In the genomic region with DNA sequence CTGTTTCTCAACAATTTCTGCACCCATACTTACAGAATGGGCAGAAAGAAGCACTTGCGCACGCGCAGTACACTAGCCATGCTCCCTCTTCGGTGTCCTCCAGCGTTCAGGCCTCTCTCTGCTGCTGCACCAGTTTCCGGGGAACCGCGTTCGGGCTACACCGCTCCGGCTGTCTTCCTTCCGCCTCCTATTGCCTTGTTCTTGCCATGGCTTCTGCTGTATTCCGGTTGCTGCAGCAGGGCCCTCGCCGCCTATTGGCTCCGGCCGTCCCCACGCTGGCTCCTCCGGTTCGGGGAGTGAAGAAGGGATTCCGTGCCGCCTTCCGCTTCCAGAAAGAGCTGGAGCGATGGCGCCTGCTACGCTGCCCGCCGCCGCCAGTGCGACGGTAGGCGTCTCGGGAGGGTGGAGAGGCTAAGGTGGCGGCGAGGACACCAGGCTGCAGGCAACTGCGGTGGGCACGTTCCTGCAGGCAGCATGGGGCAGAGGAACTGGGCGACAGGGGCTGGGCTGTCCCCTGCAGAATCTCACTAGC, we compare ENCODE assay signal across 8 mouse cellular contexts. TPM values are rescaled to one million over a fixed set of nuclear protein-coding genes. Genes with fewer than 3 reads are reported as not detected.
DNase-seq lines count a peak whose midpoint lies in the region; ATAC-seq and TF ChIP-seq lines count a peak whose summit lies in the region.

A gene (plus strand): TSS at position 92 of the 532 bp plus-strand sequence.
A gene (minus strand): TSS at position 217 of the 532 bp plus-strand sequence.

- under 1% methylated on average over 38 of the region's 38 CpGs for WGBS in embryonic facial prominence, embryonic 13.5 days
- WGBS in kidney, adult 2 months = under 1% methylated on average over 38 of the region's 38 CpGs
- WGBS in limb, embryonic 12.5 days = under 1% methylated on average over 38 of the region's 38 CpGs
- WGBS in midbrain, embryonic 15.5 days = under 1% methylated on average over 38 of the region's 38 CpGs
- WGBS in spleen, adult 2 months = under 1% methylated on average over 38 of the region's 38 CpGs

- 0 out of 2 replicates have a peak, but pooled peaks cover 2% of the 10 kb centered on the region for H3K4me1 ChIP-seq in embryonic facial prominence, embryonic 13.5 days
- H3K4me1 ChIP-seq in kidney, adult 2 months (ENCODE audit: control insufficient read depth, insufficient read depth, low read length) = no peaks in the 10 kb centered on the region
- H3K4me1 ChIP-seq in limb, embryonic 12.5 days (replicated peaks) = no peaks in the 10 kb centered on the region; the same call in 1 of the 2 replicates
- H3K4me1 ChIP-seq in midbrain, embryonic 15.5 days = peaks cover 14% of the 10 kb centered on the region
- H3K4me1 ChIP-seq in spleen, adult 2 months (ENCODE audit: control insufficient read depth, insufficient read depth, insufficient read length) = peaks cover 2% of the 10 kb centered on the region; the same call in 1 of the 2 replicates

- peak within 1 kb of the TSS; percentile 92 for H3K9ac ChIP-seq in embryonic facial prominence, embryonic 13.5 days
- peak within 1 kb of the TSS; percentile 86 for H3K9ac ChIP-seq in limb, embryonic 12.5 days (replicated peaks)
- H3K9ac ChIP-seq in midbrain, embryonic 15.5 days = peak within 1 kb of the TSS; percentile 97

- peak; percentile 93 for DNase-seq in 3134 (ENCODE audit: extremely low read depth, insufficient read length, low spot score)
- DNase-seq in adrenal gland, postnatal 36 days = peak; percentile 95 to 98
- peak; percentile 97 to 100 for DNase-seq in heart, adult 18-20 months
- DNase-seq in kidney, adult 2 months = peak; percentile 99
- DNase-seq in spleen, adult 2 months (ENCODE audit: low read depth in 1 of 2, low spot score in 2 of 2) = peak; percentile 91

- peak within 1 kb of the TSS; percentile 63 for H3K4me2 ChIP-seq in embryonic facial prominence, embryonic 13.5 days
- peak within 1 kb of the TSS; percentile 64 for H3K4me2 ChIP-seq in limb, embryonic 12.5 days
- H3K4me2 ChIP-seq in midbrain, embryonic 15.5 days = peak within 1 kb of the TSS; percentile 59

- peak within 1 kb of the TSS; percentile 89 for H3K27ac ChIP-seq in embryonic facial prominence, embryonic 13.5 days
- H3K27ac ChIP-seq in kidney, adult 2 months (ENCODE audit: insufficient read depth, low read depth, low read length) = peak within 1 kb of the TSS; percentile 51
- peak within 1 kb of the TSS; percentile 88 for H3K27ac ChIP-seq in limb, embryonic 12.5 days
- H3K27ac ChIP-seq in midbrain, embryonic 15.5 days = peak within 1 kb of the TSS; percentile 92
- peak within 1 kb of the TSS; percentile 77 for H3K27ac ChIP-seq in spleen, adult 2 months (ENCODE audit: insufficient read depth, low read length)

- no peaks in the 10 kb centered on the region for H3K27me3 ChIP-seq in embryonic facial prominence, embryonic 13.5 days
- H3K27me3 ChIP-seq in kidney, adult 2 months (replicated peaks; ENCODE audit: control insufficient read depth, insufficient read depth, low read length) = no peaks in the 10 kb centered on the region
- H3K27me3 ChIP-seq in limb, embryonic 12.5 days = no peaks in the 10 kb centered on the region
- H3K27me3 ChIP-seq in midbrain, embryonic 15.5 days (replicated peaks) = no peaks in the 10 kb centered on the region
- H3K27me3 ChIP-seq in spleen, adult 2 months (ENCODE audit: control insufficient read depth, insufficient read depth, low read length) = no peaks in the 10 kb centered on the region

- peak within 1 kb of the TSS; percentile 94 for H3K4me3 ChIP-seq in embryonic facial prominence, embryonic 13.5 days
- peak within 1 kb of the TSS; percentile 78 for H3K4me3 ChIP-seq in kidney, adult 2 months (ENCODE audit: insufficient read depth, low read depth, low read length)
- H3K4me3 ChIP-seq in limb, embryonic 12.5 days (replicated peaks) = peak within 1 kb of the TSS; percentile 89
- peak within 1 kb of the TSS; percentile 93 for H3K4me3 ChIP-seq in midbrain, embryonic 15.5 days
- peak within 1 kb of the TSS; percentile 87 for H3K4me3 ChIP-seq in spleen, adult 2 months (ENCODE audit: extremely low read depth, insufficient read depth, insufficient read length)

- no peaks in the 10 kb centered on the region for H3K9me3 ChIP-seq in embryonic facial prominence, embryonic 13.5 days
- H3K9me3 ChIP-seq in limb, embryonic 12.5 days = no peaks in the 10 kb centered on the region
- H3K9me3 ChIP-seq in midbrain, embryonic 15.5 days = no peaks in the 10 kb centered on the region

- peak; percentile 97 for ATAC-seq in embryonic facial prominence, embryonic 13.5 days (ENCODE audit: insufficient number of reproducible peaks, insufficient read depth, low FRiP score, low TSS enrichment, low read depth)
- peak; percentile 98 for ATAC-seq in limb, embryonic 12.5 days (ENCODE audit: insufficient number of reproducible peaks, insufficient read depth, low FRiP score, low TSS enrichment, low read depth)
- ATAC-seq in midbrain, embryonic 15.5 days (replicated peaks) = peak; percentile 100

- H3K36me3 ChIP-seq in embryonic facial prominence, embryonic 13.5 days = peaks cover 32% of the 10 kb centered on the region
- H3K36me3 ChIP-seq in kidney, adult 2 months (ENCODE audit: control insufficient read depth, insufficient read depth, low read length) = peaks cover 4% of the 10 kb centered on the region
- peaks cover 32% of the 10 kb centered on the region for H3K36me3 ChIP-seq in limb, embryonic 12.5 days
- peaks cover 10% of the 10 kb centered on the region for H3K36me3 ChIP-seq in midbrain, embryonic 15.5 days (replicated peaks)
- H3K36me3 ChIP-seq in spleen, adult 2 months (ENCODE audit: control insufficient read depth, insufficient read depth, low read length) = peaks cover 16% of the 10 kb centered on the region

- TF ChIP-seq CTCF in kidney, adult 2 months (conservative IDR thresholded peaks at IDR 0.05; ENCODE audit: insufficient read depth, insufficient read length, low read depth, low read length) = no peak
- TF ChIP-seq CTCF in spleen, adult 2 months (IDR thresholded peaks at IDR 0.05; ENCODE audit: extremely low read depth, insufficient read depth, insufficient read length, insufficient replicate concordance) = no peak

- TF ChIP-seq POLR2A in kidney, adult 2 months (IDR thresholded peaks at IDR 0.05; ENCODE audit: low read depth, low read length) = no peak
- peak; percentile 22; the same call in 1 of the 2 replicates for TF ChIP-seq POLR2A in spleen, adult 2 months (IDR thresholded peaks at IDR 0.05; ENCODE audit: low read depth, low read length)

RNA-seq across cellular contexts. Expression of the first gene that starts in this region (rescaled TPM):
- 10 to 100 TPM; 50.2 to 60.1 TPM for total RNA-seq in adrenal gland, postnatal 36 days (2021)
- 49.7 and 60.0 TPM in 2 replicates for polyA plus RNA-seq in embryonic facial prominence, embryonic 13.5 days (2015; fragmentation: Nextera tagmentation; extraction: Ambion mirVana)
- total RNA-seq in heart, adult 18-20 months (2021) = 10 to 100 TPM; 73.6 to 75.9 TPM
- polyA plus RNA-seq in kidney, adult 2 months (2012; rRNA removed) = 16.0 and 21.4 TPM in 2 replicates
- 43.6 and 46.3 TPM in 2 replicates for polyA plus RNA-seq in limb, embryonic 12.5 days (2016; fragmentation: Nextera tagmentation; extraction: Ambion mirVana)
- polyA plus RNA-seq in midbrain, embryonic 15.5 days (2015; fragmentation: Nextera tagmentation; extraction: Ambion mirVana) = 41.2 and 41.3 TPM in 2 replicates
- polyA plus RNA-seq in spleen, adult 2 months (2012; rRNA removed) = 5.0 and 7.4 TPM in 2 replicates

RNA-seq across cellular contexts. Expression of the second gene that starts in this region (rescaled TPM):
- total RNA-seq in adrenal gland, postnatal 36 days (2021) = 10 to 100 TPM; 44.9 to 49.9 TPM
- polyA plus RNA-seq in embryonic facial prominence, embryonic 13.5 days (2015; fragmentation: Nextera tagmentation; extraction: Ambion mirVana) = 35.7 and 38.3 TPM in 2 replicates
- total RNA-seq in heart, adult 18-20 months (2021) = 10 to 100 TPM; 11.7 to 16.7 TPM
- polyA plus RNA-seq in kidney, adult 2 months (2012; rRNA removed) = 46.4 and 46.9 TPM in 2 replicates
- 28.8 and 33.1 TPM in 2 replicates for polyA plus RNA-seq in limb, embryonic 12.5 days (2016; fragmentation: Nextera tagmentation; extraction: Ambion mirVana)
- 153 TPM in 2 replicates for polyA plus RNA-seq in midbrain, embryonic 15.5 days (2015; fragmentation: Nextera tagmentation; extraction: Ambion mirVana)
- polyA plus RNA-seq in spleen, adult 2 months (2012; rRNA removed) = 22.1 and 31.9 TPM in 2 replicates

Comparison
In these comparisons a context has a peak if more than half of its experiments do, and no peak if none do; other contexts are left out.
1. Peak in every context shown above with its lines: DNase-seq, ATAC-seq, H3K4me3 ChIP-seq and H3K27ac ChIP-seq.